Mouse (Mus musculus) liver, adult 2 months (tissue): ENCODE measurements around the gene Tmem38b.

Source experiments
- CTCF ChIP-seq: fragments of 200-500 bp; IDR thresholded peaks from 2 replicates; pipeline ENCODE4 v1.5.1; 2011; ENCODE audit warnings: low read depth, low read length, control low read depth
- POLR2A ChIP-seq: fragments of 200-500 bp; IDR thresholded peaks from 2 replicates; pipeline ENCODE4 v1.6.1; 2011; ENCODE audit warnings: low read length, control low read depth; ENCODE audit not compliant: insufficient read depth; ENCODE audit errors: extremely low read depth

DNA sequence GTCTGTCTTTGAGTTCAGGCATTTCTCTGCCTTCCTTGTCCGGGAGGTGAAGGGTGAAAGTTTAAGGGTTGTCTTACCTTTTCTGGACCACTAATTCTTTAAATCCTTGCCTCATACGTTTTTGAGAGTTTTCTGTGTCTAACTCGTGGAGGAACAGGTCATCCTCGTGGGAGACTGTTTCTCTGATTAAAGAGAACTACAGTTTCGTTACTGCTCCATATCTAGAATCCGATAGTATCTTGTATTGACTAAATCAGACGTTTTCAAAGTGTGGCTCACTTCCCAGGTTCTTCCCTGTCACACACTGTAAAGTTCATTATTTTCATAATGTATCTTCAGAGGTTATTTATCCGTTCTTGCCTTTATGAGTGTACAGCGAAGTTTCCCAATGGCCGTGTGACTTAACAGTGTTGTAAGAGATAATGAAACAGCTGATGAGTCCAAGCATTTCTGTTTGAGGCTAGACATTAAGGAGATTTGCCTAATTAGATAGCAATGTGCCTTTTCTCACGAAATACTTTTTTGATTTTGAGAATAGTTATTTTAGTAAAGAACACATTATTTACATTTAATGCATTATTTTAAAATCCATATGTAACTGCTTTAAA, 900 bp downstream of the Tmem38b start:
- TF ChIP-seq CTCF = no peak
- TF ChIP-seq POLR2A = no peak
